Mouse (Mus musculus): ENCODE measurements around the gene Rabgap1l. TPM values are rescaled to one million over a fixed set of nuclear protein-coding genes. Genes with fewer than 3 reads are reported as not detected.

Rabgap1l gene
- polyA plus RNA-seq, 1 experiment: 56.5 TPM

DNA sequence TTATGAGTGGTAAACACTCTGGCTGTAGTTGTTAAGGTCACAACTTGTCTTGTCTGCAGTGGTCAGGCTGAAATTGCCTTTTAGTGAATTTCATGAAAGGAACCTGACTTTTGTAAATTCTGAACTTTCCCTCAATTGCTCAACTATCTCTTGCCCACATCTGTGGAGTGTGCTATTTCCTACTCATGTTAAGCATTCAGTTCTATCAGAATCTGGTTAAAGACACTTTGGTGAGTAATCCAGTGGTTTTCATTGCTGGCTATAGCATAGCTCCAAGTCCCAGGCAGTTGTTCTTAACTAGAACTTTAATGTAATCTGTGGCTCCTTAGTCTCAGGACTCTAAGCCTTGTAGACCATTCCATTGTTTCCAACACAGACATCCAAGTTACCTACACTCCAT lies 421.3 kb downstream of the Rabgap1l start:
- no peak for TF ChIP-seq POLR2A (IDR thresholded peaks at IDR 0.05; ENCODE audit: control insufficient read depth, extremely low read depth, insufficient read depth, low read length, poor library complexity)
- no peak for TF ChIP-seq CTCF (IDR thresholded peaks at IDR 0.05; ENCODE audit: borderline replicate concordance, control insufficient read depth, extremely low read depth, insufficient read depth, low read length, poor library complexity)
- no peaks in the 10 kb centered on the region for H3K4me1 ChIP-seq (replicated peaks; ENCODE audit: control insufficient read depth, insufficient read depth, low read length)

DNA sequence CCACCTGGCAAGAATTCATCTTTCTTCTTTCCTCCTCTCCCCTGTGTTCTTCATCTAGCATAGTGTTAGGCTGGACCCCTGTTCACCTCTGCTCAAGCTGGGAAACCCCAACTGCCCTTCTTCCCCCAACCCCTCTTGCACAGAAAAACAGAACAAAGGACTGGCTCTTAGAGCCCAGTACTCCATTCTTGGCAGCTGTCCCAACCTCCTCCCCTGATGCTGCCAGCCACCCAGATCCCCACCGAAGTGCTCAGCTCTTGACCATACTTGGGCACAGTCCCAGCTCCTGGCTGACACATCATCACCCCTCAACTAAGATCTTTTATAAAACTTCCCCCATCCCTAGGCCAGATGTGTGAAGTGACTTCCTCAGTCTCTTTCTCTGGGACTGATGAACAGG lies 422.5 kb downstream of the Rabgap1l start:
- H3K27me3 ChIP-seq (ENCODE audit: control insufficient read depth, insufficient read depth, low read length): no peaks in the 10 kb centered on the region
- TF ChIP-seq CTCF (IDR thresholded peaks at IDR 0.05; ENCODE audit: borderline replicate concordance, control insufficient read depth, extremely low read depth, insufficient read depth, low read length, poor library complexity): no peak
- TF ChIP-seq POLR2A (IDR thresholded peaks at IDR 0.05; ENCODE audit: control insufficient read depth, extremely low read depth, insufficient read depth, low read length, poor library complexity): no peak
- no peaks in the 10 kb centered on the region for H3K4me1 ChIP-seq (replicated peaks; ENCODE audit: control insufficient read depth, insufficient read depth, low read length)
- no peak overlapping the region for H3K4me3 ChIP-seq (ENCODE audit: control insufficient read depth, insufficient read depth, low read length)
- no peaks in the 10 kb centered on the region for H3K36me3 ChIP-seq (ENCODE audit: control insufficient read depth, insufficient read depth, low read length)
- DNase-seq: no peak
- H3K27ac ChIP-seq (ENCODE audit: control insufficient read depth, insufficient read depth, low read length): no peak overlapping the region
- 4% methylated on average over 1 of the region's 1 CpGs for WGBS

More for the DNA sequence above, 421.3 kb downstream of the Rabgap1l start:
- DNase-seq: no peak
- Histone ChIP-seq H3K27ac (ENCODE audit: control insufficient read depth, insufficient read depth, low read length) (no peak overlapping the region), H3K4me3 (ENCODE audit: control insufficient read depth, insufficient read depth, low read length) (no peak overlapping the region), H3K27me3 (ENCODE audit: control insufficient read depth, insufficient read depth, low read length) (no peaks in the 10 kb centered on the region), H3K36me3 (ENCODE audit: control insufficient read depth, insufficient read depth, low read length) (no peaks in the 10 kb centered on the region)

DNA sequence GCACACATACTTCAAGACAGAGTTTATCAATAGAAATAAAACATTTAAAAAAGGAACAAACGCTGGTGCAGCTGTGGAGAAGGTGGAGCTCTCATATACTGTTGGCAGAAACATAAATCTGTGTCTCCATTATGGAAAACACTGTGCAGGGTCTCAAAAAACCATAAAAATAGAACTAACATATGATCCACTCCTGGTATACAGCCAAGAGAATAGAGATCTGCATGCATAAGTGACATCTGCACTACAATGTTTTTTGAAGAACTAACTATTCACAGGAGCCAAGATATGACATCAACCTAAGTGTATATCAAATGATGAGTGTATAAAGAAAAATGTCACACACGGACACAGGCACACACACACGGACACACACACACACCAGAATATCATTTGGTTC lies 426.4 kb downstream of the Rabgap1l start:
- WGBS: 90% methylated on average over 3 of the region's 3 CpGs
- no peak overlapping the region for H3K27ac ChIP-seq (ENCODE audit: control insufficient read depth, insufficient read depth, low read length)
- no peak overlapping the region for H3K4me3 ChIP-seq (ENCODE audit: control insufficient read depth, insufficient read depth, low read length)

DNA sequence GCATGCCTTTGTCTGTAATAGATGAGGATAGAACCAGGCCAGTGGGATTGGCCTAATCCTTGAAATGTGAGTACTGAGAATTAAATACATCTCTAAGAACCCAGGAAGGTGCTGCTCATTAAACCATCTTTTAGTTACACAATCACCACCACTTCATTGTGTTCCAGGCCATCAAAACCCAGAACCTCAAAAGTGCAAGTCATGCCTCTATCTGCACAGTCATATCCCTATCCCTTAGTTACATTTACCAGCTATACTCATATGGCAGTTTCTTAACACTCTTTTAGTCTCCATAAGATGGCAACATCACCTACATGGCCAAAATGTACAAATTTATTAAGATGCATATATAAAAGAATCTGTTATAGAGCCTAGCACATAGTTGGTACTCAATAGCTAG lies 435.7 kb downstream of the Rabgap1l start:
- TF ChIP-seq POLR2A (IDR thresholded peaks at IDR 0.05; ENCODE audit: control insufficient read depth, extremely low read depth, insufficient read depth, low read length, poor library complexity) (no peak), CTCF (IDR thresholded peaks at IDR 0.05; ENCODE audit: borderline replicate concordance, control insufficient read depth, extremely low read depth, insufficient read depth, low read length, poor library complexity) (no peak)
- H3K27me3 ChIP-seq (ENCODE audit: control insufficient read depth, insufficient read depth, low read length): no peaks in the 10 kb centered on the region
- no peak overlapping the region for H3K4me3 ChIP-seq (ENCODE audit: control insufficient read depth, insufficient read depth, low read length)
- no peak overlapping the region for H3K27ac ChIP-seq (ENCODE audit: control insufficient read depth, insufficient read depth, low read length)
- H3K4me1 ChIP-seq (replicated peaks; ENCODE audit: control insufficient read depth, insufficient read depth, low read length): no peaks in the 10 kb centered on the region
- no peaks in the 10 kb centered on the region for H3K36me3 ChIP-seq (ENCODE audit: control insufficient read depth, insufficient read depth, low read length)
- no peak for DNase-seq

More for the DNA sequence above, 426.4 kb downstream of the Rabgap1l start:
- TF ChIP-seq POLR2A (IDR thresholded peaks at IDR 0.05; ENCODE audit: control insufficient read depth, extremely low read depth, insufficient read depth, low read length, poor library complexity): no peak
- no peak for TF ChIP-seq CTCF (IDR thresholded peaks at IDR 0.05; ENCODE audit: borderline replicate concordance, control insufficient read depth, extremely low read depth, insufficient read depth, low read length, poor library complexity)
- H3K36me3 ChIP-seq (ENCODE audit: control insufficient read depth, insufficient read depth, low read length): no peaks in the 10 kb centered on the region
- H3K27me3 ChIP-seq (ENCODE audit: control insufficient read depth, insufficient read depth, low read length): no peaks in the 10 kb centered on the region
- no peak for DNase-seq
- H3K4me1 ChIP-seq (replicated peaks; ENCODE audit: control insufficient read depth, insufficient read depth, low read length): no peaks in the 10 kb centered on the region

DNA sequence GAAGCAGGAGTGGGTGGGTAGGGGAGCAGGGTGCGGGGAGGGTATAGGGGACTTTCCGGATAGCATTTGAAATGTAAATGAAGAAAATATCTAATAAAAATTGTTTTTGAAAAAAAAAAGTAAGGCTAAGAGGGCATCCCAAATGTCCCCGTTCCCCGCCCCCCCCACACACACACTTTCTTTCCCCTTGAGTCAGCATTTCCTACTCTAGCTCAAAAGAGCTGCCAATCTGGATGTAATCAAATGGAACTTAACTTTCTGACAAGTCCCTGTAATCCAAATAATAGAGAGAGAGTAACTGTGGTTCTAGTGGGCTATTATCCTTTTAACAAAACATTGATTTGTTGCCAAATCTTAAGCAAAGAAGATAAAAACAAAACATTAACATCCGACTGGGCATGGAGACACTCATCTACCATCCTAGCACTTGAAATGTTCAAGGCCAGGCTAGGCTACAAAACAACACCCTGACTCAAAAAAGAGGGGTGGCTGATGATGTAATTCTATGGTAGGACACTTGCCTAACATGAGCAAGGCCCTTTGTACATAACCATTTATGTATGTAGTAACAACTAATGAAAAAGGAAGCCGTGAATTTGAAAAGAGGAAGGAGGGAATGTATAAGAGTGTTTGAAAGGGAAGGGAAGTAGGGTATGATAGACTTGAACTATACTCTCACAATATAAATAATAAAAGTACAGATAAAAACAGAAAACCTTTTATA lies 439.1 kb downstream of the Rabgap1l start:
- 92% methylated on average over 6 of the region's 6 CpGs for WGBS
- no peak for DNase-seq
- H3K4me1 ChIP-seq (replicated peaks; ENCODE audit: control insufficient read depth, insufficient read depth, low read length): no peaks in the 10 kb centered on the region

DNA sequence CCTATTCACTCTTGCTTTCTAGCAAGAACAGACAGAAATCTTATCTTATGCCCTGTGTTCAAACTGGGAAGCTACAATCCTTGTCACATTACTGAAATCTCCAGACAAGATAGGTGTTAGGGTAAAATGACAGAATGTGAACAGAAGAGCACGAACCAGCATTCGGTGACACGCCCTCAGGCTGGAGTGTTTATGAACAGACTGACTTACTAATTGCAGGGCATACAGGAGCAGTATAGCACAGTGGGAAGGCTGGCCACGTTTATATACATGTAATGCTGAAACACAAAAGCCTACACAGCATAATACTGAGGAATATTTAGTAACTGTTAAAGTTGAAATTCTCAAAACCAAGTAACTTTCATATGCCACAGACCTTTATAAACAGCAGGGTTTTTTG lies 440.7 kb downstream of the Rabgap1l start:
- no peaks in the 10 kb centered on the region for H3K36me3 ChIP-seq (ENCODE audit: control insufficient read depth, insufficient read depth, low read length)
- no peak overlapping the region for H3K4me3 ChIP-seq (ENCODE audit: control insufficient read depth, insufficient read depth, low read length)
- H3K27ac ChIP-seq (ENCODE audit: control insufficient read depth, insufficient read depth, low read length): no peak overlapping the region
- TF ChIP-seq CTCF (IDR thresholded peaks at IDR 0.05; ENCODE audit: borderline replicate concordance, control insufficient read depth, extremely low read depth, insufficient read depth, low read length, poor library complexity): no peak
- no peak for TF ChIP-seq POLR2A (IDR thresholded peaks at IDR 0.05; ENCODE audit: control insufficient read depth, extremely low read depth, insufficient read depth, low read length, poor library complexity)
- DNase-seq: no peak
- H3K27me3 ChIP-seq (ENCODE audit: control insufficient read depth, insufficient read depth, low read length): no peaks in the 10 kb centered on the region
- WGBS: 88% methylated on average over 4 of the region's 4 CpGs
- no peaks in the 10 kb centered on the region for H3K4me1 ChIP-seq (replicated peaks; ENCODE audit: control insufficient read depth, insufficient read depth, low read length)

More for the DNA sequence above, 439.1 kb downstream of the Rabgap1l start:
- TF ChIP-seq CTCF (IDR thresholded peaks at IDR 0.05; ENCODE audit: borderline replicate concordance, control insufficient read depth, extremely low read depth, insufficient read depth, low read length, poor library complexity) (no peak), POLR2A (IDR thresholded peaks at IDR 0.05; ENCODE audit: control insufficient read depth, extremely low read depth, insufficient read depth, low read length, poor library complexity) (no peak)
- no peaks in the 10 kb centered on the region for H3K27me3 ChIP-seq (ENCODE audit: control insufficient read depth, insufficient read depth, low read length)
- no peak overlapping the region for H3K27ac ChIP-seq (ENCODE audit: control insufficient read depth, insufficient read depth, low read length)
- H3K4me3 ChIP-seq (ENCODE audit: control insufficient read depth, insufficient read depth, low read length): no peak overlapping the region
- no peaks in the 10 kb centered on the region for H3K36me3 ChIP-seq (ENCODE audit: control insufficient read depth, insufficient read depth, low read length)

DNA sequence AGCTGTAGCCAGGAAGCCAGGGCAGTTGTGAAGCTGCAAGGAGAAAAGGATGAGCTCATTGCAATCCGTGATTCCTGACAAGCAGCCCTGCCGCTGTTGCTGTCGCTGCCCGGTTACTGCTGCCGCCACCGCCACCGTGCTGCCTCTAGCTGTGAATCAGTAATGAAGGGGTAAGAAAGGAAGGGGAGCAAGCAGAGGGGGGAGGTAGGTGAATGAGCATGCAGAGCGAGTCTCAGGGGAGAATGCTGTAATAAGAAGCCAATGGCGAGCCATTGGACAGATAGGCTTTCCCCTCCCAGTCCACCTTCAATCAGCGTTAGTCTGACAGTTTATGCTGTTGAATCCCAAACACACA lies 441.2 kb downstream of the Rabgap1l start:
- WGBS: 66% methylated on average over 10 of the region's 10 CpGs
- DNase-seq: no peak
- no peak overlapping the region for H3K4me3 ChIP-seq (ENCODE audit: control insufficient read depth, insufficient read depth, low read length)
- TF ChIP-seq CTCF (IDR thresholded peaks at IDR 0.05; ENCODE audit: borderline replicate concordance, control insufficient read depth, extremely low read depth, insufficient read depth, low read length, poor library complexity): no peak
- TF ChIP-seq POLR2A (IDR thresholded peaks at IDR 0.05; ENCODE audit: control insufficient read depth, extremely low read depth, insufficient read depth, low read length, poor library complexity): no peak
- H3K27me3 ChIP-seq (ENCODE audit: control insufficient read depth, insufficient read depth, low read length): no peaks in the 10 kb centered on the region
- H3K36me3 ChIP-seq (ENCODE audit: control insufficient read depth, insufficient read depth, low read length): no peaks in the 10 kb centered on the region
- no peak overlapping the region for H3K27ac ChIP-seq (ENCODE audit: control insufficient read depth, insufficient read depth, low read length)
- H3K4me1 ChIP-seq (replicated peaks; ENCODE audit: control insufficient read depth, insufficient read depth, low read length): no peaks in the 10 kb centered on the region

Measured in thymus, adult 2 months (tissue).